Mouse (Mus musculus): Measurements from ENCODE around the gene Parp11. TPM values are rescaled to one million over a fixed set of nuclear protein-coding genes. Genes with fewer than 3 reads are reported as not detected.

Gene Parp11
- polyA plus RNA-seq, 1 experiment from 2014 or later, result 26.9 TPM

- Histone ChIP-seq H3K9ac (ENCODE audit: low read depth, low read length) (no peak overlapping the region), H3K27ac (replicated peaks; ENCODE audit: low read depth, low read length) (no peak overlapping the region), H3K9me3 (ENCODE audit: control insufficient read depth, low read length) (no peaks in the 10 kb centered on the region), H3K4me1 (ENCODE audit: control insufficient read depth, insufficient read depth, low read length) (no peaks in the 10 kb centered on the region), H3K4me3 (ENCODE audit: low read depth, low read length) (no peak overlapping the region), H3K27me3 (replicated peaks; ENCODE audit: control insufficient read depth, insufficient read depth, low read length) (0 out of 2 replicates have a peak, but pooled peaks cover 4% of the 10 kb centered on the region), H3K36me3 (ENCODE audit: control insufficient read depth, insufficient read depth, low read length) (no peaks in the 10 kb centered on the region), H3K4me2 (ENCODE audit: low read depth, low read length) (no peak overlapping the region)
- DNase-seq (ENCODE audit: low spot score) (no peak), ATAC-seq (ENCODE audit: low read depth) (no peak)
- 53% methylated on average over 7 of the region's 7 CpGs for WGBS
Observed at GRCm38 (mm10) chr6:127537035-127537434, 90.4 kb downstream of the Parp11 start.

GRCm38 (mm10) chr6:127538118-127538517 lies 91.5 kb downstream of the Parp11 start:
- Histone ChIP-seq H3K9me3 (ENCODE audit: control insufficient read depth, low read length) (no peaks in the 10 kb centered on the region), H3K27me3 (replicated peaks; ENCODE audit: control insufficient read depth, insufficient read depth, low read length) (0 out of 2 replicates have a peak, but pooled peaks cover 4% of the 10 kb centered on the region), H3K27ac (replicated peaks; ENCODE audit: low read depth, low read length) (no peak overlapping the region), H3K4me1 (ENCODE audit: control insufficient read depth, insufficient read depth, low read length) (no peaks in the 10 kb centered on the region), H3K4me2 (ENCODE audit: low read depth, low read length) (no peak overlapping the region), H3K4me3 (ENCODE audit: low read depth, low read length) (no peak overlapping the region), H3K36me3 (ENCODE audit: control insufficient read depth, insufficient read depth, low read length) (no peaks in the 10 kb centered on the region), H3K9ac (ENCODE audit: low read depth, low read length) (no peak overlapping the region)
- 76% methylated on average over 2 of the region's 2 CpGs for WGBS
- DNase-seq (ENCODE audit: low spot score) (no peak), ATAC-seq (ENCODE audit: low read depth) (no peak)

- H3K36me3 ChIP-seq (ENCODE audit: control insufficient read depth, insufficient read depth, low read length), result no peaks in the 10 kb centered on the region
- H3K27me3 ChIP-seq (replicated peaks; ENCODE audit: control insufficient read depth, insufficient read depth, low read length), result 0 out of 2 replicates have a peak, but pooled peaks cover 4% of the 10 kb centered on the region
- H3K27ac ChIP-seq (replicated peaks; ENCODE audit: low read depth, low read length), result no peak overlapping the region
- ATAC-seq (ENCODE audit: low read depth), result no peak
- no peak overlapping the region for H3K9ac ChIP-seq (ENCODE audit: low read depth, low read length)
- H3K9me3 ChIP-seq (ENCODE audit: control insufficient read depth, low read length), result no peaks in the 10 kb centered on the region
- 83% methylated on average over 4 of the region's 4 CpGs for WGBS
- no peak overlapping the region for H3K4me2 ChIP-seq (ENCODE audit: low read depth, low read length)
- no peak overlapping the region for H3K4me3 ChIP-seq (ENCODE audit: low read depth, low read length)
- no peak for DNase-seq (ENCODE audit: low spot score)
- no peaks in the 10 kb centered on the region for H3K4me1 ChIP-seq (ENCODE audit: control insufficient read depth, insufficient read depth, low read length)
Observed at GRCm38 (mm10) chr6:127539226-127539625, 92.6 kb downstream of the Parp11 start.

DNA sequence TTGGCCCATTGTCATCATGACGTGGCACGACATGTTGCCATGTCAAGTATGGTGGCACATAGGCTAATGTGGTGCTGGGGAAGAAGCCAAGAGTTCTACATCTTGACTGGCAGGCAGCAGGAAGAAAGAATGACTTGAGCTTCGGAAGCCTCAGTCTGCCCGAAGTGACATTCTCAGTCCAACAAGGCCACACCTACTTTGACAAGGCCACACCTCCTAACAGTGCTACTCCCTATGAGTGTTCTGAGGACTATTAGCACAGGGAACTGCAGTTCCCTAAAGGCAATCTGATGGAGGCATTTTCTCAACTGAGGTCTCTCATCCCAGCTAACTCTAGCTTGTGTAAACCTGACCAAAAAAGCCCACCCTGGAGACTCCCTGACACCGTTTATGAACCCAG lies 93.0 kb downstream of the Parp11 start:
- H3K36me3 ChIP-seq (ENCODE audit: control insufficient read depth, insufficient read depth, low read length), result no peaks in the 10 kb centered on the region
- WGBS, result 66% methylated on average over 5 of the region's 5 CpGs
- DNase-seq (ENCODE audit: low spot score), result no peak
- no peak overlapping the region for H3K4me3 ChIP-seq (ENCODE audit: low read depth, low read length)
- H3K27me3 ChIP-seq (replicated peaks; ENCODE audit: control insufficient read depth, insufficient read depth, low read length), result 0 out of 2 replicates have a peak, but pooled peaks cover 4% of the 10 kb centered on the region
- no peak overlapping the region for H3K9ac ChIP-seq (ENCODE audit: low read depth, low read length)
- H3K27ac ChIP-seq (replicated peaks; ENCODE audit: low read depth, low read length), result no peak overlapping the region
- ATAC-seq (ENCODE audit: low read depth), result no peak
- no peaks in the 10 kb centered on the region for H3K4me1 ChIP-seq (ENCODE audit: control insufficient read depth, insufficient read depth, low read length)
- no peak overlapping the region for H3K4me2 ChIP-seq (ENCODE audit: low read depth, low read length)
- H3K9me3 ChIP-seq (ENCODE audit: control insufficient read depth, low read length), result no peaks in the 10 kb centered on the region

GRCm38 (mm10) chr6:127540517-127540916 lies 93.9 kb downstream of the Parp11 start:
- Histone ChIP-seq H3K4me2 (ENCODE audit: low read depth, low read length) (no peak overlapping the region), H3K27ac (replicated peaks; ENCODE audit: low read depth, low read length) (no peak overlapping the region), H3K9me3 (ENCODE audit: control insufficient read depth, low read length) (no peaks in the 10 kb centered on the region), H3K27me3 (replicated peaks; ENCODE audit: control insufficient read depth, insufficient read depth, low read length) (0 out of 2 replicates have a peak, but pooled peaks cover 4% of the 10 kb centered on the region), H3K4me3 (ENCODE audit: low read depth, low read length) (no peak overlapping the region), H3K4me1 (ENCODE audit: control insufficient read depth, insufficient read depth, low read length) (no peaks in the 10 kb centered on the region), H3K36me3 (ENCODE audit: control insufficient read depth, insufficient read depth, low read length) (no peaks in the 10 kb centered on the region), H3K9ac (ENCODE audit: low read depth, low read length) (no peak overlapping the region)
- 70% methylated on average over 4 of the region's 4 CpGs for WGBS
- ATAC-seq (ENCODE audit: low read depth) (no peak), DNase-seq (ENCODE audit: low spot score) (no peak)

DNA sequence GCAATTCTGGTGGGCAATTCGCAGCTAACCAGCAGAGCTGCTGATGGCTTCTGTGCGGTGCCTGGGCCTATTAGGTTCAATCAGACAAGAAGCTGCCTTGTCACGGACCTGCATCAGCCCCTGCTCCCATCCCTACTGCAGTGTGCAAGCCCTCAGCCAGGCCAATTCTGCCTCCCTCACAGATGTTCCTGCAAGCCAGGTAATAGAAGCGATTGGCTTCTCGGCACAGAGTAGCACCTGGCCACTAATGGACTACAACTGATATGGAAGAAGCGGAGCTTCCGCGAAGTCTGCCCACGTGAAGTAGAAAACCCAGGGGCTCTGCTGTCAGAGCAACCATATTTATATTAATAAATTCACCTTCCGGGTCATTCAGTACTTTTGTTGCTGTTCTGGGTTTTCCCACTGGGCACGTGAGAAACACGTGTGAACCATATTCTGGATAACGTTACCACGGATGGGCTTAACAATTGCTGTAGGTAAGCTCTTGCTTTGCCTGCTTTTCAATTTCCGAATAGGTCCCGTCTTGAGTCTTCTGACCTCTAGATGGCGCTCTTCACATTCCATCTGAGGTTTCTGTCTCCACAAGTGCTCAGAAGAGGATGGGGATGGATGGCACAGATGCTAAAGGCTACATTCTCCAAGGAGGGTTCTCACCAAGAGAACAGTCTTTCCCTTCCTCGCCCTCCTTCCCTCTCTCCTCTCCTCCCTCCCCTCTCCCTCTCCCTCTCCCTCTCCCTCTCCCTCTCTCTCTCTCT lies 95.2 kb downstream of the Parp11 start:
- peak; percentile 88 for DNase-seq (ENCODE audit: low spot score)
- Histone ChIP-seq H3K9ac (ENCODE audit: low read depth, low read length) (no peak overlapping the region), H3K4me3 (ENCODE audit: low read depth, low read length) (no peak overlapping the region), H3K4me1 (ENCODE audit: control insufficient read depth, insufficient read depth, low read length) (peaks cover 8% of the 10 kb centered on the region), H3K27ac (replicated peaks; ENCODE audit: low read depth, low read length) (no peak overlapping the region), H3K4me2 (ENCODE audit: low read depth, low read length) (no peak overlapping the region), H3K27me3 (replicated peaks; ENCODE audit: control insufficient read depth, insufficient read depth, low read length) (0 out of 2 replicates have a peak, but pooled peaks cover 4% of the 10 kb centered on the region), H3K9me3 (ENCODE audit: control insufficient read depth, low read length) (no peaks in the 10 kb centered on the region), H3K36me3 (ENCODE audit: control insufficient read depth, insufficient read depth, low read length) (no peaks in the 10 kb centered on the region)
- 35% methylated on average over 18 of the region's 18 CpGs for WGBS
- peak; percentile 30; the same call in 1 of the 2 replicates for ATAC-seq (ENCODE audit: low read depth)

Other genes starting within 250 kb of the Parp11 start
- 1.0 and 1.1 TPM in 2 replicates for gene Cracr2a, start 114.5 kb downstream of the Parp11 start, polyA plus RNA-seq (2014; fragmentation: Nextera tagmentation; extraction: Ambion mirVana)